Mouse (Mus musculus): Measurements from ENCODE around the gene Trim60. TPM values are rescaled to one million over a fixed set of nuclear protein-coding genes. Genes with fewer than 3 reads are reported as not detected.
A peak's percentile ranks its signal among the peaks of the same experiment; 100 is the strongest.

Trim60 gene
- polyA plus RNA-seq (2016; fragmentation: Nextera tagmentation; extraction: Ambion mirVana) = not detected in 2 replicates

DNA sequence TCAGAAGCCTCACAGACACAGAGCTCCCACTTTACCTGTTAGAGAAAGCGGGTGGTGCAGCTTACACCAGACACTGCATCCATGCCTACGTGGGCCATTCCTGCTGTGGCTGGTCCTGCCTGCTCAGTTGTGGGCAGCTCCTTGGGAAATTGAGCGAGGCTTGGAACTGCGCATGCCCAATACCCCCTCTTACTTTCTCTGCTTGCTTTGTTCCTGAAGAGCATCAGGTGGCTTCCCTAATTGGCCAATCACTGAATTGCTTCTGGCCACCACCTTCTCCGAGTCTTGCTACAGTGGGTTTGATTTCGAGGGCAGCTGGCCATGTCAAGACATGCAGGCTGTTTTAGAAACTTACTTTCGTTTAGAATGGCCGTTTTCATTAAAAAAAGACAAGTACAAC is at the start of gene Trim60, which contains the start of gene Trim61:
TSS of gene Trim60 (minus strand) at position 162 of the 400 bp plus-strand sequence.
TSS of gene Trim61 (minus strand) at position 101 of the 400 bp plus-strand sequence.
- Histone ChIP-seq H3K27me3 (ENCODE audit: insufficient read depth, poor library complexity, severe bottlenecking) (no peaks in the 10 kb centered on the region), H3K4me3 (no peak within 1 kb of the TSS), H3K36me3 (no peaks in the 10 kb centered on the region), H3K9me3 (no peaks in the 10 kb centered on the region), H3K27ac (no peak within 1 kb of the TSS), H3K4me1 (no peaks in the 10 kb centered on the region)
- no peak for DNase-seq (ENCODE audit: low spot score)
- WGBS = 82% methylated on average over 8 of the region's 8 CpGs

DNA sequence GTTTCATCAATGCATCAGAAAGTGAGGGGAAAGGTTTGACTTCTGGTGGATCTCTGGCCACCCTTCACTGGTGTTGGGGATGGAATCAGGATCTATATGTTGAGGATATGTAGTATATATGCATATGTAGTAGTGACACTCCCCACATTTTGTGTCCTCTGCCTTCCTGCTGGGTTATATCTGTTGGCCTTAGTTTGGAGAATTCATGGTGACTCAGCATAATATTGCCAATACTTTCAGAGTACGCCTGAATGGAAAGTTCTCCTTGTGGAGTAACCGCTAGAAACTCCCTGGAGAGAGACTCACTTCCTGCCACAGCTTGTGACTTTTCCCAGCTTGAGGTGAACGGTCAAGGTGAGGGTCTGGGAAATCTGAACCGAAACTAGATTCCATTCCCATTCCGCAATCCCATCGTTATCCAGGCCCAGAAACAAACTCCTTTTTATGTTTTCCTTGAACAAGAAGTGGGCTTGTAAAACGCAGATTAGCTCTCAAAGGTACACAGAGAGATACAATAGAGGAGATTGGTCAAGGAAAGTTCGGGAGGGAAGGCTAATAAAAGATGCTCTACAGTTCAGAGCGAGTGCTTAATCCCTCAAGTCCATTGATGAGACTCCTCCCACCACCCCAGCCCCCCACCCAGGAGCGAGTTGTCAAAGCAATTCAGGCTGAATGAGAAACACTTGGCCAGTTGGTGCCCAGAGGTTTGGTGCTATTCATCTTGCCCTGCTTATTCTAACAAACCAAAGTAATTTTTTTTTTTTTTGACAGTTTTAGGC is 49.5 kb upstream of the Trim60 start:
- no peak for DNase-seq (ENCODE audit: low spot score)
- 51% methylated on average over 10 of the region's 10 CpGs for WGBS

DNA sequence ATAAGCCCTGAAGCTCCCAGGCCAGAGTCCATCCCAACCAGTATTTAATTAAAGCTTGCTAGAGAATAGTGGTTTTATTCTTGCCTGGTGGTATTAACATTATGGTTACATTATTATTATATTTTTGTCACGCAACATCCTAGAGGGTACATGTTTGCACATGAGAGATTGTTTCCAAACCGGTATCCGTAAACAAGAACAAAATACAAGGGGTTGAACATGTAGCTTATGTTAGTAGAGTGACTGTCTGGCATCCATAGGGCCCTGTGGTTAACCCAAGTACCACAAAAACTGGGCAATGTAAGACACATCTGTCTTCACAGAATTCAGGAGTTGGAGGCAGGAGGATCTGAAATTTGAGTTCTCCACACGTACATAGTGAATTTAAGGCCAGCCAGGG is 48.6 kb upstream of the Trim60 start:
- Histone ChIP-seq H3K4me1 (no peaks in the 10 kb centered on the region), H3K4me3 (no peak overlapping the region), H3K9me3 (no peaks in the 10 kb centered on the region), H3K36me3 (no peaks in the 10 kb centered on the region), H3K27me3 (ENCODE audit: insufficient read depth, poor library complexity, severe bottlenecking) (no peaks in the 10 kb centered on the region), H3K27ac (no peak overlapping the region)
- 90% methylated on average over 4 of the region's 4 CpGs for WGBS
- DNase-seq (ENCODE audit: low spot score) = no peak

More for the DNA sequence above, 49.5 kb upstream of the Trim60 start:
- Histone ChIP-seq H3K4me3 (no peak overlapping the region), H3K9me3 (no peaks in the 10 kb centered on the region), H3K27ac (no peak overlapping the region), H3K27me3 (ENCODE audit: insufficient read depth, poor library complexity, severe bottlenecking) (no peaks in the 10 kb centered on the region), H3K36me3 (no peaks in the 10 kb centered on the region), H3K4me1 (no peaks in the 10 kb centered on the region)

DNA sequence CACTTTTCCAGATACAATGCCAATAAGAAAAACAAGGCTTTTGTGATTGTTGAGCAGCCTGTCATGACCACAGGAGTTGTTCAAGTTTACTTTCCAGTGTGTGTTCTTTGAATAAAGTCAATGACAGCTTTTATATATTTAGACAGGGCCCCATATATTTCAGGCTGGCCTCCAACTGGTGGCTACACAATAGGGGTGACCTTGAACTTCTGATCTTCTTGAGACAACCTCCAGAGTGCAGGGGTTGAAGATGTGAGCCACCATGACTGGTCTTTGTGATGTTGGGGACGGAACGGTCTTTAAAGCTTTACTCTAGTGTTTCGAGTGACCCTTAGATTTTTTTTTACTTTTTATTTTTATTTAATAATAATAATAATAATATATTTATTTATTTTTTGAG is 47.2 kb upstream of the Trim60 start:
- no peaks in the 10 kb centered on the region for H3K9me3 ChIP-seq
- H3K27ac ChIP-seq = no peak overlapping the region
- WGBS = 89% methylated on average over 3 of the region's 3 CpGs
- H3K4me1 ChIP-seq = no peaks in the 10 kb centered on the region
- no peak for DNase-seq (ENCODE audit: low spot score)
- H3K36me3 ChIP-seq = no peaks in the 10 kb centered on the region
- no peaks in the 10 kb centered on the region for H3K27me3 ChIP-seq (ENCODE audit: insufficient read depth, poor library complexity, severe bottlenecking)
- H3K4me3 ChIP-seq = no peak overlapping the region

DNA sequence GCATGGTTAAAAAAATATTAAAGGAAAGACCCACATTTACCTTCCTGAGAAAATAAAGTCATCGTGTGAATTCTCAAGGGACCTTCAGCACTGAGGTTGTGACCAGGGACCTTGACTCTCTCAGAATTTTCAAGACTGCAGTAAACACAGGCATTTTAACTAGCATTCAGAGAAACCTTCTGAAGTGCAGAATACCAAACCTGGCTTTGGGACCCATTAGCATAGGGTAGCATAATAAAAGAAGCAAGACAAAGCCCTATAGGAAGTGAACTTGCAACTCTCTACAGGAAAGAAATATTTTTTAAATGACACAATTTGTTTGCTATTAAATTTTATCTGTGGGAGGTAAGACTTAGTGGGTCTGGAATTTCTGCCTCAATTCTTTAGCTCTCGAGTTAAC is 45.7 kb upstream of the Trim60 start:
- H3K9me3 ChIP-seq = no peaks in the 10 kb centered on the region
- H3K36me3 ChIP-seq = no peaks in the 10 kb centered on the region
- H3K4me1 ChIP-seq = no peaks in the 10 kb centered on the region
- H3K27ac ChIP-seq = no peak overlapping the region
- no peaks in the 10 kb centered on the region for H3K27me3 ChIP-seq (ENCODE audit: insufficient read depth, poor library complexity, severe bottlenecking)
- H3K4me3 ChIP-seq = no peak overlapping the region
- DNase-seq (ENCODE audit: low spot score) = no peak
- 66% methylated on average over 2 of the region's 2 CpGs for WGBS

DNA sequence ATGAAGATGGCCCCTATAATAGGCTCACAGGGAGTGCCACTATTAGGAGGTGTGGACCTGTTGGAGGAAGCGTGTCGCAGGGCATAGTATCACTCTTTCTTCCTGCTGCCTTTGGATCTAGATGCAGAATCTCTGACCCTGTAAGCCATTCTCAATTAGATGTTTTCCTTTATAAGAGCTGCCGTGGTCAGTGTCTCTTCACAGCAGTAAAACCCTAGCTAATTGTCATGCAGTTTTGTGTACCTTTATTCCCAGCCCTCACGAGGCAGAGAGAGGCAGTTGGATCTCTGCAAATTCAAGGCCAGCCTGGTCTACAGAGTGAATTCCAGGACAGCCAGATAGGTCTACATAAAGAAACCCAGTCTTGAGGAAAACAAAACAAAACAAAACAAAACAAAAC is 43.8 kb upstream of the Trim60 start:
- 78% methylated on average over 4 of the region's 4 CpGs for WGBS
- no peaks in the 10 kb centered on the region for H3K4me1 ChIP-seq
- no peak overlapping the region for H3K27ac ChIP-seq
- no peaks in the 10 kb centered on the region for H3K27me3 ChIP-seq (ENCODE audit: insufficient read depth, poor library complexity, severe bottlenecking)
- H3K4me3 ChIP-seq = no peak overlapping the region
- no peaks in the 10 kb centered on the region for H3K36me3 ChIP-seq
- no peak for DNase-seq (ENCODE audit: low spot score)
- no peaks in the 10 kb centered on the region for H3K9me3 ChIP-seq

DNA sequence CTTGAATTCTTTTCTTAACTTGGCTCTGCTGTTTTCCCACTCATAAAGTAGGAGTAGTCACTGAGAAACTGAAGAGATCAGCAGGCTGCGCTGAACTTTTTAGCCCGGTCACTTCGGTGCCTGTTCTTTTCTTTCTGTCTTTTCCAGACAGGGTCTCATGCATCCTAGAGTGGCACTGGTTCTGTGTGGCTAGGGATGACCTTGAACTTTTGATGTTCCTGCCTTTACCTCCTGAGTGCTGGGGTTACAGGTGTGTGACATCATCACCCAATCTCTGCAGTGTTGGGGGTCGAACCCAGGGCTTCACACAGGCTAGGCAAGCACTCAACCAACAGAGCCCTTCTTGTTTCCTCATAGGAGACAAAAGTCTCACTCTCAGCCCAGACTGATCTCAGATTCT is 38.3 kb upstream of the Trim60 start:
- Histone ChIP-seq H3K27me3 (ENCODE audit: insufficient read depth, poor library complexity, severe bottlenecking) (no peaks in the 10 kb centered on the region), H3K4me3 (no peak overlapping the region), H3K27ac (no peak overlapping the region), H3K4me1 (no peaks in the 10 kb centered on the region), H3K9me3 (no peaks in the 10 kb centered on the region), H3K36me3 (no peaks in the 10 kb centered on the region)
- WGBS = 90% methylated on average over 4 of the region's 4 CpGs
- DNase-seq (ENCODE audit: low spot score) = no peak

DNA sequence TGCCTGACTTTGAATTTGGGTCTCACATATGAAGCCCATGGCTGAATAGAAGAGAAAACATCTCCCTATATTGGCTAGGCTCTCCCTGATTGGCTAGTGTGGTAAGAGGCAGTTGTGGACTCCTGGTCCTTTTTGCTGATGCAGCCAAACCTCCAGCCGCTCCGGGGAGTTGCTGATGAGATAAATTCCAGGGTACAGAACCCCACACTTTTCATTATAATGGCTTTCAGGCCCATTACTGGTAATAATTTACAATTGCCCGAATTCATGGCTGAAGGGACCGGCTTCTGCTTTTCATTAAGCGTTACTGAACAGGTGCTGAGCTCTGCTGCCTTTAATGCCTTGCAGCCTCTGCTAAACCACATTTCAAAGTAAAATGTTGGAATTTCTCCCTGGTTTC is 35.6 kb upstream of the Trim60 start:
- Histone ChIP-seq H3K4me3 (no peak overlapping the region), H3K27me3 (ENCODE audit: insufficient read depth, poor library complexity, severe bottlenecking) (no peaks in the 10 kb centered on the region), H3K9me3 (no peaks in the 10 kb centered on the region), H3K27ac (no peak overlapping the region), H3K4me1 (no peaks in the 10 kb centered on the region), H3K36me3 (no peaks in the 10 kb centered on the region)
- DNase-seq (ENCODE audit: low spot score) = no peak
- 71% methylated on average over 5 of the region's 5 CpGs for WGBS

DNA sequence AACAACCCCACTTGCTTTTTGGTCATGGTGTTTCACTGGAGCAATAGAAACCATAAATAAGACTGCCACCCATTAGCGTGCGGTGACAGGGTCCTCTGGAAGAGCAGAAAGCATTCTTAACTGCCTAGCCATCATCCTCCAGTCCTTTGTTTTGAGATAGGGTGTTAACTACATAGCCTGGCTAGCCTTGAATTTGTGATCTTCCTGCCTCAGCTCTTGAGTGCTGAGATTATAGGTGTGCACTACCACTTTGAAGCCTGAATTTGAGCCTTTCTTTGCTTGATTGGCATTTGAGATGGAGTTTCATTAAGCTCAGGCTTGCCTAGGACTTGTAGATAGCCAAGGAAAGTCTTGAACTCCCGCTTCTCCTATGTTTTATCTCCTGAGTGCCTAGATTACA is 35.2 kb upstream of the Trim60 start:
- no peaks in the 10 kb centered on the region for H3K4me1 ChIP-seq
- no peak overlapping the region for H3K4me3 ChIP-seq
- DNase-seq (ENCODE audit: low spot score) = no peak
- no peaks in the 10 kb centered on the region for H3K9me3 ChIP-seq
- no peaks in the 10 kb centered on the region for H3K36me3 ChIP-seq
- WGBS = 84% methylated on average over 3 of the region's 3 CpGs
- no peak overlapping the region for H3K27ac ChIP-seq
- H3K27me3 ChIP-seq (ENCODE audit: insufficient read depth, poor library complexity, severe bottlenecking) = no peaks in the 10 kb centered on the region

DNA sequence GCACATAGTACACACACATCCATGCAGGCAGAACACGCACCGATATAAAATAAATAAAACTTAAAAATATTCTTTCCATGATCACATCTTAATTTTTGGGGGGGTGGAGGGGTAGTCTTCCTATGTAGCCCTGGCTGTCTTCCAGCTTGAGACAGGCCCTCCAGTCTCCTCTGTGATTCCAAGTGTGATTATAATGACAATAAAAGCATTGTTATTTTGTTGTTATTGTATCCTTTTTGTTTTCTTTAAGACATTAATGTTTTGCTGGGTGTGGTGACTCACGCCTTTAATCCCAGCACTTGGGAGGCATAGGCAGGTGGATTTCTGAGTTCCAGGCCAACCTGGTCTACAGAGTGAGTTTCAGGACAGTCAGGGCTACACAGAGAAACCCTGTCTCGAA is 29.4 kb upstream of the Trim60 start:
- Histone ChIP-seq H3K27me3 (ENCODE audit: insufficient read depth, poor library complexity, severe bottlenecking) (no peaks in the 10 kb centered on the region), H3K9me3 (no peaks in the 10 kb centered on the region), H3K27ac (no peak overlapping the region), H3K4me1 (no peaks in the 10 kb centered on the region; the same call in 1 of the 2 replicates), H3K4me3 (no peak overlapping the region), H3K36me3 (no peaks in the 10 kb centered on the region)
- 77% methylated on average over 4 of the region's 4 CpGs for WGBS
- no peak for DNase-seq (ENCODE audit: low spot score)

DNA sequence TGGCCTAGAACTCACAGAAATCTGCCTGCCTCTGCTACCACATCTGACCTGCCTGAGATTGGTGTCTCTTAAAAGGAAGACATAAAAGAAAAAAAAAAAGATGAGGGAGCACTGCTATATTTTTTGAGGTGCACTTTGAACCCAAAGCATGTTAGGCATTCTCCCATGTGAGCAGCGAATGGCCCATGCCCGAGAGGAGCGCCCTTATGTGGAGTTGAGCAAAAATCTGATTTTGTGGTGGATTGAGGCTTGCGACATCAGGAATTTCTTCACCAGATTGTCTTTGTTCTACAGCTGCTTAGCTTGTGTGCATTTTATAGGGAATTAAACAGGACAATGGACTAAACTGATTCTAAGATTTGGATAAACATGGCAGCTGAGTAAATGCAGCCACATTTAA is 28.8 kb upstream of the Trim60 start:
- H3K36me3 ChIP-seq = no peaks in the 10 kb centered on the region
- H3K27ac ChIP-seq = no peak overlapping the region
- DNase-seq (ENCODE audit: low spot score) = no peak
- no peaks in the 10 kb centered on the region; the same call in 1 of the 2 replicates for H3K4me1 ChIP-seq
- WGBS = 94% methylated on average over 4 of the region's 4 CpGs
- no peaks in the 10 kb centered on the region for H3K9me3 ChIP-seq
- no peaks in the 10 kb centered on the region for H3K27me3 ChIP-seq (ENCODE audit: insufficient read depth, poor library complexity, severe bottlenecking)
- H3K4me3 ChIP-seq = no peak overlapping the region

DNA sequence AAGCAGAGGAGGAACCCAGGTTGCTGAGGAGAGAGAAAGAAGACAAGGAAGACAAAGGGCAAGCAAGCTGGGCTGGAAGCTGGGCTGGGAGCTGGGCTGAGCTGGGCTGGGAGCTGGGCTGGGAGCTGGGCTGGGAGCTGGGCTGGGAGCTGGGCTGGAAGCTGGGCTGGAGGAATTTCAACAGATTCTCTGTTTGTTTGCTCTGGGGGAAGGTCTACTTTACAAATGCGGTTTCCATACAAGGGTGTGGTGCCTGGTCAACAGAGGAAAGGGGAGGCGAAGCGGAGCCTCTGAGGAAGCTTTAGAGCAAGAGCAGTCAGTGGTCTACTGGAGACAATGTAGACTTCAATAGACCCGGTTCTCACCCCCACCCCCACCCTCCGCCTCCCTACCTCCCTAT is 28.2 kb upstream of the Trim60 start:
- H3K4me3 ChIP-seq = peak overlapping the region; percentile 27
- peak overlapping the region; percentile 56; the same call in 1 of the 2 replicates for H3K27ac ChIP-seq
- H3K27me3 ChIP-seq (ENCODE audit: insufficient read depth, poor library complexity, severe bottlenecking) = no peaks in the 10 kb centered on the region
- H3K36me3 ChIP-seq = no peaks in the 10 kb centered on the region
- DNase-seq (ENCODE audit: low spot score) = no peak
- WGBS = 27% methylated on average over 5 of the region's 5 CpGs
- no peaks in the 10 kb centered on the region; the same call in 1 of the 2 replicates for H3K4me1 ChIP-seq
- H3K9me3 ChIP-seq = no peaks in the 10 kb centered on the region

DNA sequence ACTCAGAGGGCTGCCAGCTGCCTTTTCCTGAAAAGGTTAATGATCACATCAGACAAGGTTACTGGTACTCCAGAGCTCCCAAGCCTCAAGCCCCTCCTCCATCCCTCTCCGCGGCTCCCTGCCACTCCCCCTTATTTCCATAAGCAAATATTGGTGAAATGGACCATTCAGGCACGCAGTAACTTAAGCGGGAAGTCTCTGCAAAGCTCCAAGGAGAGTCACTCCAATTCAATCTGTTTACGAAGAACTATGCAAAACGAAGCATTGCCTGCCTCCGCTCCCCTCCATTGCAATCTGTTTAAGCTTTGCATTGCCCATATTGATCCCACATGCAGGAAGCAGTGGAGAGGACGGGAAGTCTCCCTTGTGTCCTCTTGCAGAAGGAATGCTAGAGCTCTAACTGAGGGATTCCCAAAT is 18.7 kb upstream of the Trim60 start, which contains the start of gene Apela:
TSS of gene Apela (minus strand) at position 220 of the 417 bp plus-strand sequence.
- Histone ChIP-seq H3K4me1 (0 out of 2 replicates have a peak, but pooled peaks cover 5% of the 10 kb centered on the region), H3K36me3 (no peaks in the 10 kb centered on the region), H3K27me3 (ENCODE audit: insufficient read depth, poor library complexity, severe bottlenecking) (no peaks in the 10 kb centered on the region), H3K27ac (0 out of 2 replicates have a peak within 1 kb of the TSS, but pooled peaks have one; percentile 19), H3K9me3 (no peaks in the 10 kb centered on the region), H3K4me3 (peak within 1 kb of the TSS; percentile 57)
- under 1% methylated on average over 8 of the region's 8 CpGs for WGBS
- no peak for DNase-seq (ENCODE audit: low spot score)

Data from heart, embryonic 10.5 days (tissue).